9 mouse cellular contexts compared by ENCODE assay signal in the genomic region with DNA sequence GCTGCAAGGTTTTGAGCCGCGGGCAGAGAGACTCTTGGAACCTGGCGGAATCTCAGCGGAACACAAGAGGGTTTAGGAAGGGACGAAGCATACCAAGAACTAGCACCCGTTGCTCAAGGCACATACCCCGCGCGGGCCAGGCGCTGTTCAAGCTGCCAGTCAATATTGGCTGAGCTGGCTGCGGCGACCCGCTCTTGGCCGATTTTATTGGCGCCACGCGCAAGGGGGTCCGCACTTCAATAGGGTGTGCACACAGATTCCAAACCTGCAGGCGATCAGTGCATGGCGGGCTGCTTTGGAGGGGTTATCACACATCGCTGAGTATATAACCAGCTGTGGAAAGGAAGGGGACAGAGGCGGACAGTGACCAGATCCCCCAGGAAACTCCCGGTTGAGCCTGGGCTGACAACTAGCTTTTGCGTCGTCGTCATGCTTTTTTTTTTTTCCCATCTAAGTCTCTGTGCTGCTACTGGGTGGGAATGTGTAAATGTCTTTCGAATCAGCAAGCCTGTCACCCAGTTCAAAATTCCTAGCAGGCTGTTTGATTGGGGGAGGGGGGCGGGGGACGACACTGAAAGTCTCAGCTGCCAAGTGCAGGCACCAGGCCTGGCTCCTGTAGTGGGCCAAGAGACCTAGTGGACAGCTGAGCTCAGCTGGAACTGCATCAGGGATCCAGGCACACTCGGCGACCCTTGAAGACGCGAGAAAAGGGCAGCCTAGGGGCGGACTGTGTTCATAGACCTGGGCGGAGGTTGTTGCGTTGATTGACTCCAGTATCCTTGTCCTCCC. TPM values are rescaled to one million over a fixed set of nuclear protein-coding genes. Genes with fewer than 3 reads are reported as not detected.
DNase-seq lines count a peak whose midpoint lies in the region; ATAC-seq lines count a peak whose summit lies in the region.
"Had no signal": no experiment of that assay in that cellular context is flagged by ENCODE, and none has a peak within 500 bp of the region (broad histone marks: within the 10 kb centered on the region; RNA-seq: fewer than 3 reads in every experiment).

No protein-coding gene starts in this region.

- peak overlapping the region; percentile 95 for H3K4me2 ChIP-seq in kidney, embryonic 14.5 days (replicated peaks; ENCODE audit: low read depth, low read length)
- peak overlapping the region; percentile 10; the same call in 1 of the 2 replicates for H3K4me2 ChIP-seq in embryonic facial prominence, embryonic 15.5 days (replicated peaks)
- H3K4me2 ChIP-seq in neural tube, embryonic 12.5 days (replicated peaks): peak overlapping the region; percentile 89

- no peak overlapping the region for H3K9ac ChIP-seq in kidney, embryonic 14.5 days (ENCODE audit: low read depth, low read length)
- H3K9ac ChIP-seq in embryonic facial prominence, embryonic 15.5 days: no peak overlapping the region
- peak overlapping the region; percentile 72 for H3K9ac ChIP-seq in neural tube, embryonic 12.5 days

- no peak for DNase-seq in kidney, adult 18-20 months
- DNase-seq in limb, embryonic 10.5 days (ENCODE audit: low spot score): no peak
- DNase-seq in right cerebral cortex, postnatal 10 days (ENCODE audit: low spot score in 2 of 2): no peak
- DNase-seq in adrenal gland, postnatal 25 days: no peak
- no peak for DNase-seq in right cerebral cortex, postnatal 14 days

- no peaks in the 10 kb centered on the region for H3K9me3 ChIP-seq in kidney, embryonic 14.5 days (ENCODE audit: control insufficient read depth, low read length)
- H3K9me3 ChIP-seq in embryonic facial prominence, embryonic 15.5 days (replicated peaks): no peaks in the 10 kb centered on the region
- H3K9me3 ChIP-seq in limb, embryonic 10.5 days (replicated peaks): no peaks in the 10 kb centered on the region
- H3K9me3 ChIP-seq in neural tube, embryonic 12.5 days: no peaks in the 10 kb centered on the region

- no peaks in the 10 kb centered on the region for H3K36me3 ChIP-seq in kidney, embryonic 14.5 days (ENCODE audit: control insufficient read depth, insufficient read depth, low read length)
- H3K36me3 ChIP-seq in embryonic facial prominence, embryonic 15.5 days: no peaks in the 10 kb centered on the region
- H3K36me3 ChIP-seq in limb, embryonic 10.5 days: no peaks in the 10 kb centered on the region
- H3K36me3 ChIP-seq in neural tube, embryonic 12.5 days: no peaks in the 10 kb centered on the region
- H3K36me3 ChIP-seq: G1E had no signal

- H3K27me3 ChIP-seq in kidney, embryonic 14.5 days (ENCODE audit: control insufficient read depth, insufficient read depth, low read length): peaks cover 93% of the 10 kb centered on the region
- H3K27me3 ChIP-seq in embryonic facial prominence, embryonic 15.5 days: peaks cover 100% of the 10 kb centered on the region
- peaks cover 100% of the 10 kb centered on the region for H3K27me3 ChIP-seq in limb, embryonic 10.5 days (ENCODE audit: low read depth, poor library complexity, severe bottlenecking)
- peaks cover 97% of the 10 kb centered on the region for H3K27me3 ChIP-seq in neural tube, embryonic 12.5 days (replicated peaks)

- WGBS in kidney, embryonic 14.5 days: under 1% methylated on average over 36 of the region's 36 CpGs
- WGBS in embryonic facial prominence, embryonic 15.5 days: under 1% methylated on average over 36 of the region's 36 CpGs
- WGBS in limb, embryonic 10.5 days: under 1% methylated on average over 36 of the region's 36 CpGs
- 1% methylated on average over 36 of the region's 36 CpGs for WGBS in neural tube, embryonic 12.5 days

- no peak for ATAC-seq in kidney, embryonic 14.5 days (ENCODE audit: low FRiP score, low TSS enrichment)
- ATAC-seq in embryonic facial prominence, embryonic 15.5 days (ENCODE audit: insufficient number of reproducible peaks, low FRiP score, low TSS enrichment, low read depth): no peak
- ATAC-seq in neural tube, embryonic 12.5 days (ENCODE audit: low FRiP score, low read depth): no peak

- H3K27ac ChIP-seq in kidney, embryonic 14.5 days (ENCODE audit: low read depth, low read length): no peak overlapping the region
- H3K27ac ChIP-seq in embryonic facial prominence, embryonic 15.5 days (replicated peaks): no peak overlapping the region
- no peak overlapping the region for H3K27ac ChIP-seq in limb, embryonic 10.5 days
- no peak overlapping the region for H3K27ac ChIP-seq in neural tube, embryonic 12.5 days

- peak overlapping the region; percentile 50; the same call in 1 of the 2 replicates for H3K4me3 ChIP-seq in kidney, embryonic 14.5 days (ENCODE audit: low read length)
- peak overlapping the region; percentile 46 for H3K4me3 ChIP-seq in embryonic facial prominence, embryonic 15.5 days (replicated peaks)
- peak overlapping the region; percentile 59; the same call in 1 of the 2 replicates for H3K4me3 ChIP-seq in limb, embryonic 10.5 days
- peak overlapping the region; percentile 49 for H3K4me3 ChIP-seq in neural tube, embryonic 12.5 days

- H3K4me1 ChIP-seq in kidney, embryonic 14.5 days (ENCODE audit: control insufficient read depth, insufficient read depth, low read length): peaks cover 10% of the 10 kb centered on the region; the same call in 1 of the 2 replicates
- peaks cover 32% of the 10 kb centered on the region for H3K4me1 ChIP-seq in embryonic facial prominence, embryonic 15.5 days
- H3K4me1 ChIP-seq in limb, embryonic 10.5 days: peaks cover 32% of the 10 kb centered on the region
- peaks cover 46% of the 10 kb centered on the region for H3K4me1 ChIP-seq in neural tube, embryonic 12.5 days

RNA-seq across cellular contexts. Expression of gene Onecut1, which starts 2.1 kb away (rescaled TPM):
- polyA plus RNA-seq in kidney, embryonic 14.5 days (2014; fragmentation: Nextera tagmentation; extraction: Ambion mirVana): 0.04 and 0.15 TPM in 2 replicates
- 0.11 TPM in 1 of 2 replicates, not detected in the other for polyA plus RNA-seq in embryonic facial prominence, embryonic 15.5 days (2015; fragmentation: Nextera tagmentation; extraction: Ambion mirVana)
- 0.08 TPM in 1 of 2 replicates, not detected in the other for polyA plus RNA-seq in limb, embryonic 10.5 days (2016; fragmentation: Nextera tagmentation; extraction: Ambion mirVana)
- 7.3 and 7.7 TPM in 2 replicates for polyA plus RNA-seq in neural tube, embryonic 12.5 days (2016; fragmentation: Nextera tagmentation; extraction: Ambion mirVana)
- total RNA-seq in adrenal gland, postnatal 25 days (2021): not detected in 2 replicates
- polyA plus RNA-seq: G1E had no signal

Comparison
In these comparisons a context has a peak if more than half of its experiments do, and no peak if none do; other contexts are left out.
1. H3K4me2 ChIP-seq: peak in every context shown above with its lines; median percentile 95 in kidney, embryonic 14.5 days; 89 in neural tube, embryonic 12.5 days; 10 in embryonic facial prominence, embryonic 15.5 days.